Mouse (Mus musculus): ENCODE data around the gene Thsd4. TPM values are rescaled to one million over a fixed set of nuclear protein-coding genes. Genes with fewer than 3 reads are reported as not detected.
A peak's percentile ranks its signal among the peaks of the same experiment; 100 is the strongest.
"Not testable (repeated sequence)": the region's sequence is repeated elsewhere in the genome, so short reads cannot be mapped to it uniquely, and the experiment has no call there.

Gene Thsd4
- total RNA-seq, 1 experiment, result 1.6 TPM

- in situ Hi-C loops (cut with MboI; ENCODE audit: low sequenced_read_pairs in 2 of 2, unreplicated experiment in 2 of 2), result no loop called here
Observed at GRCm38 (mm10) chr9:59959276-59959675, 562.6 kb downstream of the Thsd4 start.

GRCm38 (mm10) chr9:59958115-59958514, 563.7 kb downstream of the Thsd4 start:
- in situ Hi-C loops (cut with MboI; ENCODE audit: low sequenced_read_pairs in 2 of 2, unreplicated experiment in 2 of 2); H3K9me3 ChIP-seq (ENCODE audit: control insufficient read depth, insufficient read depth, low read depth, low read length); DNase-seq (ENCODE audit: low read depth, low spot score); H3K4me3 ChIP-seq (ENCODE audit: insufficient read depth in 1 of 2, low read depth in 1 of 2, low read length in 2 of 2, poor library complexity in 1 of 2, severe bottlenecking in 1 of 2); H3K27ac ChIP-seq (ENCODE audit: insufficient read depth, low read depth, low read length, poor library complexity, severe bottlenecking); H3K9ac ChIP-seq (ENCODE audit: insufficient read depth, low read depth, low read length, poor library complexity, severe bottlenecking); H3K36me3 ChIP-seq (ENCODE audit: control insufficient read depth, insufficient read depth, low read length, poor library complexity, severe bottlenecking): not testable (repeated sequence)
- peaks cover 0 to 15% of the 10 kb centered on the region in 2 experiments; a peak in 1 of 4 replicates for H3K4me1 ChIP-seq (ENCODE audit: control insufficient read depth in 2 of 2, insufficient read depth in 2 of 2, low read length in 2 of 2, poor library complexity in 1 of 2)

More at GRCm38 (mm10) chr9:59959276-59959675, 562.6 kb downstream of the Thsd4 start:
- peak; percentile 97 for DNase-seq (ENCODE audit: low read depth, low spot score)
- Histone ChIP-seq H3K27ac (ENCODE audit: insufficient read depth, low read depth, low read length, poor library complexity, severe bottlenecking) (no peak overlapping the region), H3K9me3 (ENCODE audit: control insufficient read depth, insufficient read depth, low read depth, low read length) (no peaks in the 10 kb centered on the region), H3K36me3 (ENCODE audit: control insufficient read depth, insufficient read depth, low read length, poor library complexity, severe bottlenecking) (no peaks in the 10 kb centered on the region), H3K4me3 (ENCODE audit: insufficient read depth in 1 of 2, low read depth in 1 of 2, low read length in 2 of 2, poor library complexity in 1 of 2, severe bottlenecking in 1 of 2) (no peak overlapping the region), H3K4me1 (ENCODE audit: control insufficient read depth in 2 of 2, insufficient read depth in 2 of 2, low read length in 2 of 2, poor library complexity in 1 of 2) (peaks cover under 1 to 13% of the 10 kb centered on the region in 2 experiments; a peak in 1 of 4 replicates), H3K9ac (ENCODE audit: insufficient read depth, low read depth, low read length, poor library complexity, severe bottlenecking) (no peak overlapping the region)
- TF ChIP-seq CHD2 (IDR thresholded peaks at IDR 0.05; ENCODE audit: low read depth, low read length) (no peak), MAFK (IDR thresholded peaks at IDR 0.05; ENCODE audit: insufficient read depth, low read depth, low read length) (0 out of 2 replicates have a peak, but pooled peaks have one; percentile 33), ZC3H11A (IDR thresholded peaks at IDR 0.05; ENCODE audit: borderline replicate concordance, low read depth, low read length) (peak; percentile 83), HCFC1 (IDR thresholded peaks at IDR 0.05; ENCODE audit: borderline replicate concordance, insufficient read depth, low read length) (0 out of 2 replicates have a peak, but pooled peaks have one; percentile 23), ZNF384 (IDR thresholded peaks at IDR 0.05; ENCODE audit: low read depth, low read length) (no peak)

- Histone ChIP-seq H3K27ac (ENCODE audit: insufficient read depth, low read depth, low read length, poor library complexity, severe bottlenecking) (no peak overlapping the region), H3K9ac (ENCODE audit: insufficient read depth, low read depth, low read length, poor library complexity, severe bottlenecking) (peak overlapping the region; percentile 56; the same call in 1 of the 2 replicates)
- in situ Hi-C loops (cut with MboI; ENCODE audit: low sequenced_read_pairs in 2 of 2, unreplicated experiment in 2 of 2), result no loop called here
Observed at GRCm38 (mm10) chr9:59956496-59956895, 565.4 kb downstream of the Thsd4 start.

GRCm38 (mm10) chr9:59955692-59956091, 566.2 kb downstream of the Thsd4 start:
- no peaks in the 10 kb centered on the region for H3K9me3 ChIP-seq (ENCODE audit: control insufficient read depth, insufficient read depth, low read depth, low read length)

More at GRCm38 (mm10) chr9:59956496-59956895, 565.4 kb downstream of the Thsd4 start:
- no peak for DNase-seq (ENCODE audit: low read depth, low spot score)
- Histone ChIP-seq H3K4me1 (ENCODE audit: control insufficient read depth in 2 of 2, insufficient read depth in 2 of 2, low read length in 2 of 2, poor library complexity in 1 of 2) (peaks cover 0 to 16% of the 10 kb centered on the region in 2 experiments; a peak in 1 of 4 replicates), H3K36me3 (ENCODE audit: control insufficient read depth, insufficient read depth, low read length, poor library complexity, severe bottlenecking) (no peaks in the 10 kb centered on the region), H3K9me3 (ENCODE audit: control insufficient read depth, insufficient read depth, low read depth, low read length) (no peaks in the 10 kb centered on the region), H3K4me3 (ENCODE audit: insufficient read depth in 1 of 2, low read depth in 1 of 2, low read length in 2 of 2, poor library complexity in 1 of 2, severe bottlenecking in 1 of 2) (peak overlapping the region; percentile 5 to 55)
- TF ChIP-seq MAFK (IDR thresholded peaks at IDR 0.05; ENCODE audit: insufficient read depth, low read depth, low read length) (no peak), ZNF384 (IDR thresholded peaks at IDR 0.05; ENCODE audit: low read depth, low read length) (no peak), CHD2 (IDR thresholded peaks at IDR 0.05; ENCODE audit: low read depth, low read length) (no peak), HCFC1 (IDR thresholded peaks at IDR 0.05; ENCODE audit: borderline replicate concordance, insufficient read depth, low read length) (no peak), ZC3H11A (IDR thresholded peaks at IDR 0.05; ENCODE audit: borderline replicate concordance, low read depth, low read length) (no peak)

GRCm38 (mm10) chr9:59955199-59955598, 566.6 kb downstream of the Thsd4 start:
- in situ Hi-C loops (cut with MboI; ENCODE audit: low sequenced_read_pairs in 2 of 2, unreplicated experiment in 2 of 2), result no loop called here
- no peak for DNase-seq (ENCODE audit: low read depth, low spot score)

More at GRCm38 (mm10) chr9:59955692-59956091, 566.2 kb downstream of the Thsd4 start:
- in situ Hi-C loops (cut with MboI; ENCODE audit: low sequenced_read_pairs in 2 of 2, unreplicated experiment in 2 of 2), result no loop called here
- Histone ChIP-seq H3K4me3 (ENCODE audit: insufficient read depth in 1 of 2, low read depth in 1 of 2, low read length in 2 of 2, poor library complexity in 1 of 2, severe bottlenecking in 1 of 2) (no peak overlapping the region), H3K36me3 (ENCODE audit: control insufficient read depth, insufficient read depth, low read length, poor library complexity, severe bottlenecking) (no peaks in the 10 kb centered on the region), H3K4me1 (ENCODE audit: control insufficient read depth in 2 of 2, insufficient read depth in 2 of 2, low read length in 2 of 2, poor library complexity in 1 of 2) (peaks cover 0 to 16% of the 10 kb centered on the region in 2 experiments; a peak in 1 of 4 replicates), H3K9ac (ENCODE audit: insufficient read depth, low read depth, low read length, poor library complexity, severe bottlenecking) (no peak overlapping the region), H3K27ac (ENCODE audit: insufficient read depth, low read depth, low read length, poor library complexity, severe bottlenecking) (no peak overlapping the region)
- no peak for DNase-seq (ENCODE audit: low read depth, low spot score)
- no peak for TF ChIP-seq CHD2 (IDR thresholded peaks at IDR 0.05; ENCODE audit: low read depth, low read length)
- TF ChIP-seq HCFC1 (IDR thresholded peaks at IDR 0.05; ENCODE audit: borderline replicate concordance, insufficient read depth, low read length), result no peak
- no peak for TF ChIP-seq ZNF384 (IDR thresholded peaks at IDR 0.05; ENCODE audit: low read depth, low read length)
- no peak for TF ChIP-seq MAFK (IDR thresholded peaks at IDR 0.05; ENCODE audit: insufficient read depth, low read depth, low read length)
- no peak for TF ChIP-seq ZC3H11A (IDR thresholded peaks at IDR 0.05; ENCODE audit: borderline replicate concordance, low read depth, low read length)

More at GRCm38 (mm10) chr9:59955199-59955598, 566.6 kb downstream of the Thsd4 start:
- H3K9ac ChIP-seq (ENCODE audit: insufficient read depth, low read depth, low read length, poor library complexity, severe bottlenecking), result no peak overlapping the region
- no peak overlapping the region for H3K4me3 ChIP-seq (ENCODE audit: insufficient read depth in 1 of 2, low read depth in 1 of 2, low read length in 2 of 2, poor library complexity in 1 of 2, severe bottlenecking in 1 of 2)
- H3K9me3 ChIP-seq (ENCODE audit: control insufficient read depth, insufficient read depth, low read depth, low read length), result no peaks in the 10 kb centered on the region
- no peak for TF ChIP-seq HCFC1 (IDR thresholded peaks at IDR 0.05; ENCODE audit: borderline replicate concordance, insufficient read depth, low read length)
- TF ChIP-seq ZC3H11A (IDR thresholded peaks at IDR 0.05; ENCODE audit: borderline replicate concordance, low read depth, low read length), result no peak
- no peak for TF ChIP-seq MAFK (IDR thresholded peaks at IDR 0.05; ENCODE audit: insufficient read depth, low read depth, low read length)
- no peak for TF ChIP-seq ZNF384 (IDR thresholded peaks at IDR 0.05; ENCODE audit: low read depth, low read length)
- TF ChIP-seq CHD2 (IDR thresholded peaks at IDR 0.05; ENCODE audit: low read depth, low read length), result no peak
- H3K36me3 ChIP-seq (ENCODE audit: control insufficient read depth, insufficient read depth, low read length, poor library complexity, severe bottlenecking), result no peaks in the 10 kb centered on the region
- H3K27ac ChIP-seq (ENCODE audit: insufficient read depth, low read depth, low read length, poor library complexity, severe bottlenecking), result no peak overlapping the region
- H3K4me1 ChIP-seq (ENCODE audit: control insufficient read depth in 2 of 2, insufficient read depth in 2 of 2, low read length in 2 of 2, poor library complexity in 1 of 2), result peaks cover 0 to 14% of the 10 kb centered on the region in 2 experiments; a peak in 1 of 4 replicates
